Mouse (Mus musculus): ENCODE measurements at regions not wholly inside any gene's neighbourhood (a gene's known extent, or its start where the extent isn't known, plus 50 kb on each side); places are given as distances from the start of the nearest gene placed in this dataset.
"Not testable (repeated sequence)": the region's sequence is repeated elsewhere in the genome, so short reads cannot be mapped to it uniquely, and the experiment has no call there.

DNA sequence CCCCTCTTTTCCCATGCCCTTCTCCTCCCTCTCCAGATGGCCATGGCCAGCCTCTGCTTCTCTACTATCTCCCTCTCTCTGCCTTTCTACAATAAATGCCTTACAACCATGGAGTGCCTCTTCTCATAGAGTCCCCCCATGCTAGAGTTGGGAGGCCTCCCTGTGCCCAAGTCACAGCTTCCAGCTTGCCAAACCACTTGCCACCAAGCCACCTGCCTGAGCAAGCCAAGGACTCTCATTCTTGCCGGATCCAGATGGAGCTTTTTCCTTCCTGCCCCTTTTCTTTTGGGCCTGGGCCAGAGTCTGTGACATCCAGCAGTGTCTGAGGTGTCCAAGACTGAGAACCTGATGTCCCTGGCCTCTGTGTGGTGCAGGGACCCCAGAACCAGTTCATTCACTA is 367.4 kb upstream of the Arhgap42 start:
- no peak for DNase-seq (ENCODE audit: low read depth)

DNA sequence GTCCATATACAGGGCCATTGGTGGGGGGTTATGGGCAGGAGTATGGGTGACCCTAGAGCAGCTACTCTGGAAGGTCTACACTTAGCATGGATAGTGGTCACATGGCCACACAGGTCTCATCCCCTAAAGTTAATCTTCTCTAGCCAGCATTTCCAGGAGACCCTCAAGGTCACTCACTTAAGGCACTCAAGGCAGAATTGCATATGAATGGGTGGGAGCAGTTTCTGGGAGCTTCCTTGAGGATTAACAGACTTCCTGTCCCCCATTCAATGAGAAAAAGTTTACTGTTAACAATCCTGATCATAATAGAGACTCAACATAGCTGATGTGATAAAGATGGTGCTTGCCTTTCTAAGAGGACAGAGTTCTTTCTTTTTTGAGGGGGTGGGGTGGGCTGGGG is 352.4 kb upstream of the Arhgap42 start:
- no peak for DNase-seq (ENCODE audit: low read depth)

DNA sequence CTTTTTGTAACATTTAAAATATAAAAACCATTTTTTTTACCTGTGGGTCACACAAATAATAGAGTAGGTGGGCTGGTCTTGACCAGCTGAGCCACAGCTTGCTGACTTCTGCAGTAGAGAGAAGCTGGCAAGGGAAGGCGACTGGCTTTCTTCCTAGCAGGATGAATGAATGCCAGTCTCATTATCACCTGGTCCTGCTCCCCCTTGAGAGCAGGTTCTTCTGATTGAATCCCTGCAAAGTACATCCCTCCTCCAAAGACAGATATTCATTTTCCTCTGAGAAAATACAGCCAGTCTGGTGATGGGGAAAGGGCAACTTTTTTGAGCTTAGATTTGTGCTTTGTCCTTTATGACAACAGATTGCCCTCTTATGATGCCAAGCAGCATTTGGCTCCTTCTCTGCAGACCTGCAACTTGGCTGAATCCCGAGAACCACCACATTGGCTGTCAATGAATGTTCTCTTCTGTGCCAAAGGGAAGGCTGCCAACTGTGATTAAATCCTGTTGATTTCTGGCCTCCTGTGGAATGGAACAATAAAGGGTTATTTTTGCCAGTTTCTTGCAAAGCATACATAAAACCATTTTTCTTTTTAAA is 344.2 kb upstream of the Arhgap42 start:
- no peak for DNase-seq (ENCODE audit: low read depth)

DNA sequence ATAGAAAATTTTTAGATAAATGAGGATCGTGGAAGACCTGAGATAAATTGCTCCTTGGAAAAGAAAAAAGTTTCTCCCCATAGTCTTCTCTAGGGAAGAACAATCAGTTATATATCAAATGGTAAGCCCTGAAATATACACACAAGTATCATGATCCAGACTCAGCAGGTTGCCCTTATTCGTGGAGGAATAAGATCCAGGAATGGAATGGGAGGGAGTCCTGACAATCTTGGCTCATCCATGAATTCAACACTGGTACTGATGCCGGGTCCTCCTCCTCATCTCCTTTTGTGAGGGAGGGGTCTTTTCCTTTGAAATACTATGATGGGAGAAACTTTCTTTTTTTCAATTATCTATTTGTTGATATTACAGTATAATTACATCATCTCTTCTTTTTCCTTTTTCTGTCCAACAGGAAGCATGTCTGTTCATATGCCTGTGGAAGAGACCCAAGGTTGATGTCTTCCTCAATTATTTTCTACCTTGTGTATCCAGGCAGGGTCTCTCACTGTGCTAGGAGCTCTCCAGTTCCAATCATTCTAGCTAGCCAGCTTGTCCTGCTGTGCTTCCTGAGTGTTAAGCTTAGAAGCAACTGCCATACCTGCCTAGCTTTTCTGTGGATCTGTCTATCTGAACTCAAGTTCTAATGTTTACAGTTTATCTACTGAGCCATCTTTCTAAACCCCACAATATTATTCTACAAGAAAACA is 343.6 kb upstream of the Arhgap42 start:
- no peak for DNase-seq (ENCODE audit: low read depth)

DNA sequence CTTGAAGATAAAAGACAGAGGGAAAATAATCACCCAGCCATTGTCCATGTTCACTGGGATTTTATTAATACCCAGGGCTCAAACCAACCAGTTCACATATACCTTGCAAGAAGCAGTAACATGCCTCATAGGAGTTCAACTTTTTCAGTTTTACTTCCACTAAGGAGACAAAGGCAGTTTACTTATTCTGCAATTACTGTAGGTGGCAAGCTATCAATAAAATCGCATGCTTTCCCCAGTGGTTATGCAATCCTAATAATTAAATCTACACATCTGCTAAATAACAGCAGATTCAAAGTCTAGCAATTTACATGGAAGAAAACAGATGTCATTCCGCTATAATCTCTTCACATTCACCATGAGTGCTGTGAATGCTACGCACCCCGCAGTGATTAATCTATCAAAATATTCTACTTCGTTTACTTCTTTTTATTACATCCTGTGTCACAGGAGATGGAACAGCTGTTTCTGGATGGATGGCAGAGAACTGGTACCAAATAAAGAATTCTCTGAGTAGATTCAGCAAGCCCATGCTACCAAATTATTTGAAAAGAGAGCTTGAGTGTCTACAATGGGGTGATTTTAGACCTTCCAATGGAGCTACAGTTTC is 329.2 kb upstream of the Arhgap42 start:
- DNase-seq (ENCODE audit: low read depth): no peak

DNA sequence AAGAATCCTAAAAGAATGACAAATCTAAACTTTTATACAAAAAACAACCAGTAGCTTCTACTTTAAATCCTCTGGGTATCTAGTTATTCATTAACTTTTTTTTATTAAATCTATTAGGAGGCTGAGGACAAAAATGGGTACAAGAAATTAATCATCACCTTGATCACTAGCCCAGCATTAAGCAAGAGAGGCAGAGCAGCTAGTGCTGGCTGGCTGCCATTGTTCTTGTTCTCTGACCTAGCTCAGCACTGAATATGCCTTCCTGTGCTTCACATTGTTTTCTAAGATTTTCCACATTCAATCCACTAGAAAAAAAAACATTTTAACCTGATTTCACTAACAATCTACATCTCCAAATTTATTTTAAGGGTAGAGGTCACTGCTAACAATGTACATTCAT is 325.6 kb upstream of the Arhgap42 start:
- DNase-seq (ENCODE audit: low read depth): no peak

DNA sequence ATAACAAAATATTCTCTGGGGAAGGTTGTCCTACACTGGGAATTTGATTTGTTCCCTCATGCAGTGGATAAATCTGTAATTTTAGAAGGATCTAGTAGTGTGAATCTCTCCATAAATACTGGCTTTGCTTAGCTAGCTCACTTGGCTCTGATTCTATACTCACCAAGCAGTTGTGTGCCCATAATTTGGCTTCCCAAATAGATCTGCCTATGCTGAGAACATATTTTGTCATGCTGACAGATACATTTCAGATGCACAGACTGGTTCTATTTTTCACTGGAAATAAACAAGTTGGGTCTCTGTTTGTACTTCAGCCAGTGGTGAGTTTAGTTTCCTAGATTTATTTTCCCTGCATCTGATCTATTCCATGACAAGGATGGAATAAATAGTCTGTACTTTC is 309.8 kb upstream of the Arhgap42 start:
- no peak for DNase-seq (ENCODE audit: low read depth)

DNA sequence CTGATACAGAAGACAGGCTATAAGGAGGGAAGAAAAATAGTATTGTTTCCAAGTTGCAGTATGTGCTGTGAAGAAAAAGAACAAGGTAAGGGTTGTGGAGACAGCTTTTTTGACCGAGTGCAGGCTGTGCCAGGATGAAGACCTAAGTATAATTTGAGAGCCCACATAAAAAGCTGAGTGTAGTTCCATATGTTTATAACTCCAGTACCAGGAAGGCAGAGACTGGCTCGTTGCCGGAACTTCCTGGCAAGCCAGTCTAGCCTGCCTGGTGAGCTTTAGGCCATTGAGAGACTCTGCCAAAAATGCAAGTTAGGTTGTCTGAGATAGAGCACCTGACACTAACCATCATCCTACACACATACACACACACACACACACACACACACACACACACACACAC is 308.7 kb upstream of the Arhgap42 start:
- DNase-seq (ENCODE audit: low read depth): no peak

DNA sequence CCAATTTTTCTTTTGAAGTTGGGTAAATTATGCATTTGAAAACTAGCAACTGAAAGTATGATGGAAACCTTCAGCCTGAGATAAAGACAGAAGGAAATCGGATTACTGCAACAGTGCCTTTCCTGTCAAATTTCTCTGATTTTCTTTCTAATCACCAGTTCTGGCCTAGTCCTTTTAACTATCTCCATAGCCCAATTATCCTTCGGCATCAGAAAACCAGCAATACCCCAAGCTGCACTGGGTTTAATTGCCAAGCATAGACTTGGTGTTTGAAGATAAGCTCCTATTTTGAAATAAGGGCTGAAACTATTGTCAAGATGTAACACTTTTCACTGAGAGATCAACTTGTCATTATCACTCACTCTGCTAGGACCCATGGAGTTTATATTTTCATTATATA is 308.2 kb upstream of the Arhgap42 start:
- no peak for DNase-seq (ENCODE audit: low read depth)

DNA sequence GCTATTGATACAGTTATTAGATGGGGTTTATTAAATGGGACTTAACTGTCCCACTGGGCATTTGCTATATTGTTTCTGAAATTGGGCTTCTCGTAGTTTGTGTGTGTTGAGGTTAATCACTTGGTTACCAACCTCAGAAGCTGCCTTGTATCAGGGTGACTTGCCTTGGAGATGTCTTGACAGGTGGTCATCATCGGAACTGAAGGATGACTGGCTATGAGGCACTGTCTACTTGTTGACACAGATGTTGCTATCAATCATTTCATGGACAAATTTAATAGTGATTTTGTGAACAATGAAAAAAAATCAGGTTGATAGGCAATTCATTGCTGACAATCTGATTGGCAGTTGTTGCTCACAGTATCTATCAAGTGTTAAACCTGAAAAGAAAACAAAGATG is 261.4 kb upstream of the Arhgap42 start:
- DNase-seq (ENCODE audit: low read depth): no peak

DNA sequence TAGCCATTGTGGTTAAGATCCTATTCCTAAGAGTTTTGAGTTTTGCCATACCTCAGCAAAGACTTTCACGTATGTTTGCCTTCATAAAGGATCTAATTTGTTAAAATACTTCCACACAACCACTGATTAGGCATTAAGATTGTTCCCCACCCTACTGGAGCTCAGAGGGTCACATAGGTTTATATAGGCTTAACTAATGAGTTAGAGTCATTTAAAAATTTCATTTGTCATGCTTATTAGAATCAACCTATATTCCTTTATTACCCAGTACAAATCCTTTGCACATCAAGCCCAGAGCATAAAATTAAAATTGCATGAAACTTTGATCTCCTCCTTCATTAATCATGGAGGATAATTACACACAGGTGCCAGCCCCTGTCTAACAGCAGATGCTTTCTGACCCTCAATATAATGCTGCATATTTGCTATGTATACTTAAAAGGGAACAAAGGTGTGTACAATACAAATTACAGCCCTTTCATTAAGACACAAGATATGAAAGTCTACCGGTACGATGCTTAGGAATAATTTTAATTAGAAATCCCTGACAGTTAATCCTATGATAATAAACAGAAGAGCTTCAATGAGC is 254.8 kb upstream of the Arhgap42 start:
- no peak for DNase-seq (ENCODE audit: low read depth)

DNA sequence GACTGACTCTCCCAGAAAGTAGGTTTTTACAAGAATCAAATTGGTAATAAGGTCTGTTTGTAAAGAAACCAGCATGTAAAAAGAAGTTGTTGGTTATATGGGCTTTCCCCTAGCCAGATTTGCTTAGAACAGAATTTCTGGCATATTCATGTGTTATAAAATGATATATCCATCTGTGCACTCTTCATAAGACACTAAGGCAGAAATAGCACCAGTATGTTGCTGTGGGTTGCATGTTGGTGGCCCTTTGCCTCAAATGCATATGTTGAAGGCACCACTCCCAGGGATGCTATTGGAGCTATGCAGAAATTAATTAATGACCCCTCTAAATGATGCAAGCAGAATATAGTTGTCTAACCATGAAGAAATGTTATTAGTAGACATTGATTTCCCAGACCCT is 238.2 kb upstream of the Arhgap42 start:
- no peak for DNase-seq (ENCODE audit: low read depth)

DNA sequence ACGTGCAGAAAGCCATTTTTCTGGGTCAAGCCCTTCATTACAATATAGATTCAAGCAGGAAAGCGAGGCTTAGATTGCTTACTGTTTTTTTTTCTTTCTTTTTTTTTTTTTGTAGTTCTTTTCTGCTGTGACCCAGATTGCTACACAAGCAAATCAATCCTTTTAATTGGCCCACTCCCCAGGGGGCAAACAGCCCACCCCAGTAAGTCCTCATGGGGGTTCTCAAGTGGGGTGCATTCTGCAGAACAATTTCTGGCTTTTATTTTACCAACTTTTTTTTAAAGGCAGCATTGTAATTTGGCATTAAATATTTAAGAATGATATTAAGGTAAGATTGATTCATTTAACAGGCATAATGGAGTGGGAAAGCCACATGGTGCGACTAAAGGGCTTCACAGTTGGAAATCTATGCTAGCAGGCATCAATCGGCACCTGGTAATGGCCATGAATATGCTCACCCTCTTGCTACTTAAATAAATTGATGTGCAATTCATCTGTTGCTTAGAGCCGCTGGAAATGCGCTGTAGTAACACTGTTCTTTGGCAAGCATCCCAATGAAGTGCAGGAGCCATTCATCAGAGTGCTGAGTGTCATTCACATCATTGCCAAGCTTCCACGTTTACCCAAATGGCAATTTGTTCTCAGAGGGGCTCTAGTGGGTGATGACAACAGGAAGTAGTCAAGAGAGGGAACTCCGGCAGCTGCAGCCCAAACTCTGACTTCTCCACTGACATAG is 236.3 kb upstream of the Arhgap42 start:
- DNase-seq (ENCODE audit: low read depth): no peak

DNA sequence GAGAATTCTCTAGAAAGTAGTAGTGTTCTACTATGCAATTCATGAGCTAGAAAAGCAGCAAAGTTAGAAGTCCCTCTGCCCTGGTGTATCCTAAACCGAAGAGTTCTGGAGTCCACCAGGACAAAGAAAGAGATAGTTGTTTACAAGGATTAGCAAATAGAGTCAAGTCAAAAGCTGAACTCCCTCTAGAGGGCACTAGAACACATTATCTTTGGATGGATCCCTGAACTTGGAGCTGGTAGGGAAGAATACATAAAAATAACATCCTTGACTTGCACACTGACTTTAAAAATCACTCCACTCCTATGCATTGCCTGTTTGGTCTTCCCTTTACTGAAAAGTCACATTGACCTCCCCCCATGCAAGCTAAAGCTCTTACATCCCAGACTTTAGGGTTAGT is 205.3 kb upstream of the Arhgap42 start:
- DNase-seq (ENCODE audit: low read depth): no peak

DNA sequence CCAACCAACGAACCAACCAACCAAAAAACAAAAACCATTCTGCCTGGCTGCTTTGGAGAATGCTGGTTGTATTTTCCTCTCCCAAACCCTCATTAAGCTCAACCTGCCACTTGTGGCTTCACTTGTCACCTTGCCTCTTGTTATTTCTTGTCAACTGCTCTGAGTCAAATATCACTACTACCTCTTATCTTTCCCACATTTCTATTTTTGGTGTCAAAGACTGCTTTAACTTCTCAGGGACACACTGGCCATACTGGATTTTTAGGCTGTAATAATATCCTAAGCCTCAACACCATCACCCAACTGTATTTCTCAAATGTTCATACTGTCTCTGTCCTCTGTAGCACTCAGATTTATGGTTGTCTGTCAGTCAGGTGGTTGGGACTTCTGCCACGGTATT is 181.4 kb upstream of the Arhgap42 start:
- DNase-seq (ENCODE audit: low read depth): no peak

DNA sequence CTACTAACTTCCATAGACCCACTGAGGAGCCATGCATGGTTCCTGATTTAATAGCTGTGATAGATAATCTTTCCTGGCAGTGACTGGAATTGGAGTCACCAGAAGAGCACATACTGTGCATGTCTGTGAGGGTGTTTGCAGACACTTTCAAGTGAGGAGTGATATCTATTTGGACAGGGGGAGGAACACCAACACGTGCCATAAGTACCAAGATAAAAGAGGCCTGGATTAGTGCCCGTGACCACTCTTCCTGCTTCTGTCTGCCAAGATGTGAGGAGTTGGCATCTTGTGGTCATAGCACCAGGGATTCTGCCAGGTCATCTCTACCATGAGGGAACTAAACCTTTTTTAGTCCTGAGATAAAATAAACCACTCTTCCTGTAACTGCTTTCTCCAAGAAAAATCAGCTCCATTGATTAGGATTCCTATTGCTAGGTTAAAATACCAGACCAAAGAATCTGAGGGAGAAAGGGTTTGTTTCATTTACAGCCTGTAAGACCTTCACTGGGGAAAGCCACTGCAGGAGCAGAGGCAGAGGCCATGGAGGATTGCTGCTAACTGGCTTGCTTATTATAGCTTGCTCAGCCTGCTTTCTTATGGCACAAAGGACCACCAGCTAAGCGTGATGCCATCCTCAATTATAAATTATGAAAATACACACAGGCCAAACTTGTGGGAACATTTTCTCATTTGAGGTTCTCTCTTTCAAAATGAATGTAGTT is 173.7 kb upstream of the Arhgap42 start:
- no peak for DNase-seq (ENCODE audit: low read depth)

DNA sequence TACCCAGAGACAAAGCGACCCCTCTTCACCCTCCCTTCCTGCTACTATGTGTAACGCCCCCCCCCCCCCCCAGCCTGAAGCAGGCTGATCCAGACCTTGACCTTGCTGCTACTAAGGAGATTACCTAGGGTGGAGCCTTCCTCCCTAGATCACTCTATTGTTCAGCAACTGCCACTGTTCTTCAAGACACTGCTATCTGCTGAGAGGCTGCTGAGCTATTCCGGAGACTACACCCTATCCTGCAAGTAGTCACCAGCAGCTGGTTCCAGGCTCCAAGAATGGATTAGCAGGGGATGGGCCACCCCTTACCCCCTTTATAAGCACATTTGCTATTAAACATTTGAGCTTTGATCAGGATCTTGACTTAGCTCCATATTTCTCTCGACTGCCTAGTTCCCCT is 155.3 kb upstream of the Arhgap42 start:
- not testable (repeated sequence) for DNase-seq (ENCODE audit: low read depth)

DNA sequence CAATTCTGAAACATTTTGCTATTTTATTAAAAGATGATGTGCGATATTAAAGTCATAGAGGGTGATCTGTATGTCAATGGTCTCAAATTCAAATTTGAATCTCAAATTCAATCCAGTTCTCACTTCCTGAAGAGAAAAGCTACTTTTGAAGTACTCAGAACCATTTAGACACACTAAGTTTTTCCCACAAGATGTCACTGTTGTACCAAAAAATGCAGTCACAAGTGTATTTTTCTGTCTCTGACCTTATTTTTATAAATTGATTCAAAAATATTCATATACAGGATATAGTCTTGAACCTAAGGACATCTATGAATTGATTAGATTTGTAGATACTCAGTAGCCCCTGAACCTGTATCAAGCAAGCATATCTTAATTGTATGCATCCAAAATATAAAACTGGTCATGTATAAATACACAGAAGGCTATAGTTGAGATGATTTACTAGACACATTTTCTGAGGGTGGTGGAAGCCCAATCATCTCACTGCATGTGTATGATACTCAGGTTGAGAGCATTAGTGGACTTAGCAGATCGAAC is 137.8 kb upstream of the Arhgap42 start:
- DNase-seq (ENCODE audit: low read depth): no peak

DNA sequence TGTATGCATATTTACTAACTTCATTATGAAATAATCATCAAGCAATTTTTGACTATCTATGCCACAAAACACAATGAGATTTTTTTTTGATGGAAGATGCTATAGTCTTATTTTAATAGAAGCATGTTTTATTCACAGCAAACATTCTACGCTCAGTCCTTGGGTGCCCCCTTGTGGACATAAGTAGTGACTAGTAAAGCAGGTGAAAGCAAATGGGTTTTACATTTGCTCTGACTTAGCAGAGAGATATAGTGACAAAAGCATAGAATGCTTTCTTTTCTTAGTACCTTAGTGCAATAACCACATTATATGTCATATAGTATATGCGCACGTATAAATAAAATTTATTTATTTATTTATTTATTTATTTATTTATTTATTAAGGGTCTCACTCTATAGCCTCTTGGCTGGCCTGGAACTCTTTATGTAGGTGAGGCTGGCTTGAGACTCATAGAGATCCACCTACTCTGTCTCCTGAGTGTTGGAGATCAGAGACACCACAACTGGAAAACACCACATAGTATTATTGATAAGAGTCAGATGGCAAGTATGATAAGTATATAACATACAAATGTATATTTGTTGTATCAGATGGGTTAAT is 136.5 kb upstream of the Arhgap42 start:
- DNase-seq (ENCODE audit: low read depth): peak; percentile 2

DNA sequence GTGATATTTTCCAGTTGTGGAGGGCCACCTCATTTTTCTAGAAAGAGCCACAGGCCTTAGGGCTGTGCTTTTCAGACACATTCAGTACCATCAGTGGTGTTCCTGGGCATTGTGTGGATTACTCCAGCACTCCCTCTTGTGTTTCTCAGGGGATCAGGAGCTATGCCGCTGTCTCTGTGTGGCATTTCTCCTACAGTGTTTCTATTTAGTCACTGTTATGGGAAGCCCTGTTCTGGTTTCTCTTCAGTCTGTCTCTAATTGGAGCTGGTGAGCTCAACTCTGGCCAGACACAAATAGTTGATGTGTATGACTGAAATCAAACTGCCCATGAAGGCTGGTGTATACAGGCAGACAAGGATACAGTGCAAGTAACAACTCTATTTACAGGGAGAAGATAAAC is 133.7 kb upstream of the Arhgap42 start:
- DNase-seq (ENCODE audit: low read depth): no peak

DNA sequence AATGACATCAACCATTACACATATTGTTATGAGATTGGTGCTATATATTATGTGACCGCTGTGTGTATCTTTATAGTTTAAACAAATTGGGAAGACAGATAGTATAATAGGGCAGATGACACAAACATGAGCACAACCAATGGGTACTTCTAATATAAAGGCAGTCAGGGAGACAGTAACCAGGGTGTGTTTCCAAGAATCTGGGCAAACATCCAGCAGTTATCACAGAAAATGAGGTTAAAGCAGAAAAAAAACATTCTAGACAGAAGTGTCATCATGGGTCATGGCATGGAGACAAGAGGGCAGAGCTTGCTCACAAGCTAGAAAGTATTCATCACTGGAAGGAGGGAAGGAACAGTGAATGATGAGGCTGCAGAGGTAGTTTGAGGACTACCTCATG is 129.8 kb upstream of the Arhgap42 start:
- DNase-seq (ENCODE audit: low read depth): no peak
